Mouse (Mus musculus): ENCODE measurements around the gene Tdp2.

Gene Tdp2

GRCm38 (mm10) chr13:24822663-24823343 is 8.7 kb upstream of the Tdp2 start:
- in situ Hi-C loops (cut with MboI, MseI), result no loop called here

GRCm38 (mm10) chr13:24824647-24825046 is 6.8 kb upstream of the Tdp2 start:
- in situ Hi-C loops (cut with MboI, MseI), result no loop called here

- in situ Hi-C loops (cut with MboI, MseI), result no loop called here
Measured at GRCm38 (mm10) chr13:24825587-24825986, 5.9 kb upstream of the Tdp2 start.

GRCm38 (mm10) chr13:24826116-24826515 is 5.4 kb upstream of the Tdp2 start:
- in situ Hi-C loops (cut with MboI, MseI), result no loop called here

GRCm38 (mm10) chr13:24830756-24831352 is 625 bp upstream of the Tdp2 start:
- in situ Hi-C loops (cut with MboI, MseI), result no loop called here

- in situ Hi-C loops (cut with MboI, MseI), result no loop called here
Measured at GRCm38 (mm10) chr13:24832131-24832810, 792 bp downstream of the Tdp2 start.

- in situ Hi-C loops (cut with MboI, MseI), result no loop called here
Measured at GRCm38 (mm10) chr13:24832811-24833155, 1.3 kb downstream of the Tdp2 start.

GRCm38 (mm10) chr13:24837765-24838164 is 6.3 kb downstream of the Tdp2 start:
- in situ Hi-C loops (cut with MboI, MseI), result loop anchor here (5.0 kb wide), 1 partner anchor 105 kb away; the partner anchor contains the start of gene Gpld1

- in situ Hi-C loops (cut with MboI, MseI), result loop anchor here (5.0 kb wide), 1 partner anchor 102 kb away; the partner anchor contains the start of gene Gpld1
Measured at GRCm38 (mm10) chr13:24839831-24840230, 8.4 kb downstream of the Tdp2 start.

- in situ Hi-C loops (cut with MboI, MseI), result no loop called here
Measured at GRCm38 (mm10) chr13:24841702-24842101, 10.2 kb downstream of the Tdp2 start.

- in situ Hi-C loops (cut with MboI, MseI), result no loop called here
Measured at GRCm38 (mm10) chr13:24844983-24845955, 13.8 kb downstream of the Tdp2 start, which contains the start of gene D130043K22Rik. TSS of gene D130043K22Rik (plus strand) at chr13:24845135.

- in situ Hi-C loops (cut with MboI, MseI), result no loop called here
Measured at GRCm38 (mm10) chr13:24849318-24849717, 17.8 kb downstream of the Tdp2 start.

GRCm38 (mm10) chr13:24851989-24852388 is 20.5 kb downstream of the Tdp2 start:
- in situ Hi-C loops (cut with MboI, MseI), result no loop called here

- in situ Hi-C loops (cut with MboI, MseI), result no loop called here
Measured at GRCm38 (mm10) chr13:24852570-24852969, 21.1 kb downstream of the Tdp2 start.

GRCm38 (mm10) chr13:24859115-24859514 is 27.6 kb downstream of the Tdp2 start:
- in situ Hi-C loops (cut with MboI, MseI), result no loop called here

- in situ Hi-C loops (cut with MboI, MseI), result no loop called here
Measured at GRCm38 (mm10) chr13:24861084-24861483, 29.6 kb downstream of the Tdp2 start.

- in situ Hi-C loops (cut with MboI, MseI), result no loop called here
Measured at GRCm38 (mm10) chr13:24862021-24862420, 30.5 kb downstream of the Tdp2 start.

- in situ Hi-C loops (cut with MboI, MseI), result no loop called here
Measured at GRCm38 (mm10) chr13:24862520-24862919, 31.0 kb downstream of the Tdp2 start.

- in situ Hi-C loops (cut with MboI, MseI), result no loop called here
Measured at GRCm38 (mm10) chr13:24866430-24867402, 35.2 kb downstream of the Tdp2 start.

- in situ Hi-C loops (cut with MboI, MseI), result no loop called here
Measured at GRCm38 (mm10) chr13:24867789-24868188, 36.3 kb downstream of the Tdp2 start.
